Mouse (Mus musculus) thymus, adult 2 months (tissue): ENCODE measurements around the gene St8sia1. TPM values are rescaled to one million over a fixed set of nuclear protein-coding genes. Genes with fewer than 3 reads are reported as not detected.
A peak's percentile ranks its signal among the peaks of the same experiment; 100 is the strongest.

Source experiments
- DNase-seq: peaks from one replicate; pipeline ENCODE4 v3.0.0; 2021
- H3K27ac ChIP-seq: fragments of 200-500 bp; 2 replicates; pipeline ENCODE4 v1.5.1; 2012; ENCODE audit warnings: low read length, control low read depth; ENCODE audit not compliant: control insufficient read depth, insufficient read depth
- H3K27me3 ChIP-seq: fragments of 200-500 bp; 2 replicates; pipeline ENCODE4 v1.6.1; 2012; ENCODE audit warnings: mild to moderate bottlenecking, low read length, moderate library complexity, mixed read lengths; ENCODE audit not compliant: control insufficient read depth, insufficient read depth
- H3K36me3 ChIP-seq: fragments of 200-500 bp; 2 replicates; pipeline ENCODE4 v1.6.1; 2012; ENCODE audit warnings: mild to moderate bottlenecking, low read length, moderate library complexity; ENCODE audit not compliant: control insufficient read depth, insufficient read depth
- H3K4me1 ChIP-seq: fragments of 200-500 bp; replicated peaks from 2 replicates; pipeline ENCODE4 v1.6.1; 2012; ENCODE audit warnings: low read length; ENCODE audit not compliant: control insufficient read depth, insufficient read depth
- H3K4me3 ChIP-seq: fragments of 200-500 bp; 2 replicates; pipeline ENCODE4 v1.5.1; 2012; ENCODE audit warnings: mild to moderate bottlenecking, low read length, control low read depth, moderate library complexity; ENCODE audit not compliant: control insufficient read depth, insufficient read depth
- CTCF ChIP-seq: fragments of 200-500 bp; IDR thresholded peaks from 2 replicates; pipeline ENCODE4 v1.5.1; 2012; ENCODE audit warnings: mild to moderate bottlenecking, control low read depth, low read length, moderate library complexity, borderline replicate concordance; ENCODE audit not compliant: control insufficient read depth, poor library complexity, insufficient read depth; ENCODE audit errors: extremely low read depth
- POLR2A ChIP-seq: fragments of 200-500 bp; IDR thresholded peaks from 2 replicates; pipeline ENCODE4 v1.6.1; 2012; ENCODE audit warnings: mild to moderate bottlenecking, low read length, control low read depth, moderate library complexity; ENCODE audit not compliant: control insufficient read depth, poor library complexity, insufficient read depth; ENCODE audit errors: extremely low read depth
- WGBS: fragments of 180-500 bp; shearing (Covaris S2); methylation state at CpG from one replicate; pipeline ENCODE4 v1.1.7; 2018; 5-methylcytosine and 5-hydroxymethylcytosine counted together
- polyA plus RNA-seq: library from polyadenylated mRNA; depleted of rRNA; stranded (reverse); fragments of >200 nt; gene quantifications from 2 replicates; pipeline ENCODE4 v1.2.3, GENCODE M21; 2012

St8sia1 gene
- polyA plus RNA-seq, 1 experiment = 22.6 TPM

GRCm38 (mm10) chr6:142979665-142980660, 15.7 kb upstream of the St8sia1 start:
- Histone ChIP-seq H3K4me3 (no peak overlapping the region), H3K27me3 (no peaks in the 10 kb centered on the region), H3K4me1 (peaks cover 8% of the 10 kb centered on the region), H3K36me3 (no peaks in the 10 kb centered on the region), H3K27ac (no peak overlapping the region)
- TF ChIP-seq CTCF (no peak), POLR2A (no peak)
- DNase-seq = no peak
- 76% methylated on average over 6 of the region's 6 CpGs for whole genome bisulfite sequencing

- Histone ChIP-seq H3K4me1 (peaks cover 8% of the 10 kb centered on the region), H3K27ac (no peak overlapping the region), H3K36me3 (no peaks in the 10 kb centered on the region), H3K4me3 (no peak overlapping the region), H3K27me3 (no peaks in the 10 kb centered on the region)
- TF ChIP-seq POLR2A (no peak), CTCF (no peak)
- no peak for DNase-seq
- 85% methylated on average over 1 of the region's 1 CpGs for WGBS
Measured at GRCm38 (mm10) chr6:142977221-142977620, 13.0 kb upstream of the St8sia1 start.

GRCm38 (mm10) chr6:142973289-142973688, 9.0 kb upstream of the St8sia1 start:
- Histone ChIP-seq H3K27me3 (no peaks in the 10 kb centered on the region), H3K4me3 (no peak overlapping the region), H3K27ac (no peak overlapping the region), H3K36me3 (no peaks in the 10 kb centered on the region), H3K4me1 (peaks cover 6% of the 10 kb centered on the region)
- no peak for DNase-seq
- TF ChIP-seq POLR2A (no peak), CTCF (no peak)
- 96% methylated on average over 7 of the region's 7 CpGs for WGBS

GRCm38 (mm10) chr6:142972205-142972604, 8.0 kb upstream of the St8sia1 start:
- H3K27ac ChIP-seq = no peak overlapping the region
- no peaks in the 10 kb centered on the region for H3K4me1 ChIP-seq
- 71% methylated on average over 2 of the region's 2 CpGs for WGBS
- no peaks in the 10 kb centered on the region for H3K36me3 ChIP-seq
- no peak overlapping the region for H3K4me3 ChIP-seq
- no peaks in the 10 kb centered on the region for H3K27me3 ChIP-seq
- no peak for DNase-seq
- TF ChIP-seq CTCF = no peak
- TF ChIP-seq POLR2A = no peak

- H3K4me1 ChIP-seq = 0 out of 2 replicates have a peak, but pooled peaks cover 3% of the 10 kb centered on the region
- TF ChIP-seq POLR2A = no peak
- no peak for TF ChIP-seq CTCF
- no peak for DNase-seq
- WGBS = 88% methylated on average over 1 of the region's 1 CpGs
- H3K27ac ChIP-seq = no peak overlapping the region
- no peaks in the 10 kb centered on the region for H3K27me3 ChIP-seq
- no peak overlapping the region for H3K4me3 ChIP-seq
- no peaks in the 10 kb centered on the region for H3K36me3 ChIP-seq
Measured at GRCm38 (mm10) chr6:142967407-142967806, 3.2 kb upstream of the St8sia1 start.

GRCm38 (mm10) chr6:142964531-142965385, 506 bp upstream of the St8sia1 start:
- DNase-seq = peak; percentile 90
- WGBS = under 1% methylated on average over 39 of the region's 39 CpGs
- Histone ChIP-seq H3K4me3 (peak overlapping the region; percentile 88), H3K27me3 (no peaks in the 10 kb centered on the region), H3K27ac (peak overlapping the region; percentile 59), H3K4me1 (peaks cover 7% of the 10 kb centered on the region; the same call in 1 of the 2 replicates), H3K36me3 (no peaks in the 10 kb centered on the region)
- no peak for TF ChIP-seq POLR2A
- TF ChIP-seq CTCF = peak; percentile 65; the same call in 1 of the 2 replicates
